In genomic region chr12:104112333-104112732, GRCm38 (mm10) we compare ENCODE assay signal across 31 mouse cellular contexts. TPM values are rescaled to one million over a fixed set of nuclear protein-coding genes. Genes with fewer than 3 reads are reported as not detected.
"Had no signal": no experiment of that assay in that cellular context is flagged by ENCODE, and none has a peak within 500 bp of the region (broad histone marks: within the 10 kb centered on the region; RNA-seq: fewer than 3 reads in every experiment).

Serpina3a (plus strand) TSS chr12:104112724.

RNA-seq across cellular contexts. Expression of gene Serpina3a, which starts in this region (rescaled TPM):
- total RNA-seq: common myeloid progenitor, adult 5-6 weeks; forebrain, postnatal 0 days; gastrocnemius, adult 18-20 months; gastrocnemius, adult 2 months; gastrocnemius, adult 8-10 months; gastrocnemius, postnatal 10 days; gastrocnemius, postnatal 14 days; gastrocnemius, postnatal 25 days; gastrocnemius, postnatal 36 days; gastrocnemius, postnatal 4 days; granulocyte monocyte progenitor cell, adult 5-6 weeks; heart, adult 18-20 months; heart, adult 2 months; heart, adult 8-10 months had no signal
- polyA plus RNA-seq: cortical plate, adult 2 months; embryonic facial prominence, embryonic 10.5 days; embryonic facial prominence, embryonic 11.5 days; embryonic facial prominence, embryonic 12.5 days; embryonic facial prominence, embryonic 13.5 days; embryonic facial prominence, embryonic 14.5 days; embryonic facial prominence, embryonic 15.5 days; erythroblast, embryonic 14.5 days; forebrain, embryonic 10.5 days; forebrain, embryonic 11.5 days; forebrain, embryonic 12.5 days; forebrain, embryonic 13.5 days; forebrain, embryonic 14.5 days; forebrain, embryonic 15.5 days; forebrain, embryonic 16.5 days; forebrain, postnatal 0 days; frontal cortex, adult 2 months; gonadal fat pad, adult 2 months; heart, adult 2 months had no signal
